Mouse (Mus musculus) G1E (cell line): ENCODE data around the gene Armc3.

ENCODE experiments used
- CTCF ChIP-seq: IDR thresholded peaks from 2 replicates; pipeline ENCODE4 v1.5.1; 2012; ENCODE audit warnings: low read depth, low read length, inconsistent platforms, mixed read lengths
- GATA1 ChIP-seq: IDR thresholded peaks from 2 replicates; pipeline ENCODE4 v1.6.1; 2012; ENCODE audit warnings: borderline replicate concordance, low read length, inconsistent platforms, mixed read lengths
- GATA2 ChIP-seq: IDR thresholded peaks from 2 replicates; pipeline ENCODE4 v1.6.1; 2012; ENCODE audit warnings: low read depth, low read length, inconsistent platforms, borderline replicate concordance
- POLR2AphosphoS5 ChIP-seq: IDR thresholded peaks from 2 replicates; pipeline ENCODE4 v1.6.1; 2012; ENCODE audit warnings: low read depth, low read length, inconsistent platforms; ENCODE audit not compliant: insufficient replicate concordance
- TAL1 ChIP-seq: conservative IDR thresholded peaks from 2 replicates; pipeline ENCODE4 v1.6.1; 2012; ENCODE audit warnings: low read depth, low read length, inconsistent platforms, mixed read lengths

GRCm38 (mm10) chr2:19234305-19234704, 35.2 kb downstream of the Armc3 start:
- TF ChIP-seq CTCF (no peak), TAL1 (no peak), GATA1 (no peak), GATA2 (no peak), POLR2AphosphoS5 (no peak)
